In genomic region chr7:28203207-28204108, GRCm38 (mm10) we compare ENCODE assay signal across 11 mouse cellular contexts. TPM values are rescaled to one million over a fixed set of nuclear protein-coding genes. Genes with fewer than 3 reads are reported as not detected.
DNase-seq lines count a peak whose midpoint lies in the region; ATAC-seq and TF ChIP-seq lines count a peak whose summit lies in the region.
"Had no signal": no experiment of that assay in that cellular context is flagged by ENCODE, and none has a peak within 500 bp of the region (broad histone marks: within the 10 kb centered on the region; RNA-seq: fewer than 3 reads in every experiment).

No protein-coding gene starts in this region.

- no peaks in the 10 kb centered on the region for H3K4me1 ChIP-seq in ES-E14 (ENCODE audit: control insufficient read depth in 2 of 2, insufficient read depth in 2 of 2, low read length in 2 of 2, poor library complexity in 1 of 2)
- no peaks in the 10 kb centered on the region for H3K4me1 ChIP-seq in cerebellum, adult 2 months (ENCODE audit: control insufficient read depth, insufficient read depth, low read length)
- no peaks in the 10 kb centered on the region for H3K4me1 ChIP-seq in heart, embryonic 11.5 days (ENCODE audit: control insufficient read depth, insufficient read depth, low read length)

- in situ Hi-C loops in ES-E14 (cut with MboI; ENCODE audit: low sequenced_read_pairs in 2 of 2, unreplicated experiment in 2 of 2) = loop anchor here in 1 of 2 experiments (10.0 kb wide), 1 partner anchor 61 kb away; the partner anchor contains the start of gene Eid2

- no peaks in the 10 kb centered on the region for H3K9me3 ChIP-seq in ES-E14 (ENCODE audit: control insufficient read depth, insufficient read depth, low read depth, low read length)
- no peaks in the 10 kb centered on the region for H3K9me3 ChIP-seq in heart, embryonic 11.5 days (replicated peaks; ENCODE audit: control insufficient read depth, low read length)
- H3K9me3 ChIP-seq: hindbrain, embryonic 15.5 days; neural tube, embryonic 15.5 days had no signal

- H3K9ac ChIP-seq in ES-E14 (ENCODE audit: insufficient read depth, low read depth, low read length, poor library complexity, severe bottlenecking) = no peak overlapping the region
- no peak overlapping the region for H3K9ac ChIP-seq in heart, embryonic 11.5 days (ENCODE audit: low read depth, low read length)
- H3K9ac ChIP-seq: hindbrain, embryonic 15.5 days; neural tube, embryonic 15.5 days had no signal

- no peak overlapping the region for H3K4me2 ChIP-seq in heart, embryonic 11.5 days
- H3K4me2 ChIP-seq: hindbrain, embryonic 15.5 days; neural tube, embryonic 15.5 days had no signal

- no peak for ATAC-seq in heart, embryonic 11.5 days (replicated peaks; ENCODE audit: insufficient number of reproducible peaks, low FRiP score, low TSS enrichment)

- no peaks in the 10 kb centered on the region for H3K36me3 ChIP-seq in ES-E14 (ENCODE audit: control insufficient read depth, insufficient read depth, low read length, poor library complexity, severe bottlenecking)
- no peaks in the 10 kb centered on the region for H3K36me3 ChIP-seq in heart, embryonic 11.5 days (ENCODE audit: control insufficient read depth, insufficient read depth, low read length)
- H3K36me3 ChIP-seq: hindbrain, embryonic 15.5 days; neural tube, embryonic 15.5 days had no signal

- no peak for TF ChIP-seq CTCF in cerebellum, adult 2 months (IDR thresholded peaks at IDR 0.05; ENCODE audit: borderline replicate concordance, insufficient read depth, low read depth, low read length)

- DNase-seq in A20 (ENCODE audit: low read depth, low spot score) = peak; percentile 63
- no peak for DNase-seq in ES-E14 (ENCODE audit: low read depth, low spot score)
- DNase-seq in gastrocnemius, adult 8-10 months (ENCODE audit: low spot score in 2 of 2) = peak; percentile 84 to 91
- DNase-seq in kidney, postnatal 14 days = peak; percentile 72
- DNase-seq in layer of hippocampus, postnatal 14 days (ENCODE audit: low spot score in 2 of 2) = no peak
- no peak for DNase-seq in cerebellum, adult 2 months
- no peak for DNase-seq in cerebellum, adult 18-20 months

- H3K4me3 ChIP-seq in ES-E14 (ENCODE audit: insufficient read depth in 1 of 2, low read depth in 1 of 2, low read length in 2 of 2, poor library complexity in 1 of 2, severe bottlenecking in 1 of 2) = no peak overlapping the region
- H3K4me3 ChIP-seq in cerebellum, adult 2 months (replicated peaks; ENCODE audit: insufficient read depth, low read depth, low read length) = no peak overlapping the region
- H3K4me3 ChIP-seq in heart, embryonic 11.5 days (ENCODE audit: low read depth, low read length) = no peak overlapping the region
- H3K4me3 ChIP-seq: hindbrain, embryonic 15.5 days; midbrain, embryonic 10.5 days; neural tube, embryonic 15.5 days had no signal

- WGBS in cerebellum, adult 2 months = 62% methylated on average over 19 of the region's 19 CpGs
- WGBS in heart, embryonic 11.5 days (ENCODE audit: insufficient replicate concordance) = 62% methylated on average over 19 of the region's 19 CpGs

- no peak overlapping the region for H3K27ac ChIP-seq in ES-E14 (ENCODE audit: insufficient read depth, low read depth, low read length, poor library complexity, severe bottlenecking)
- H3K27ac ChIP-seq in cerebellum, adult 2 months (ENCODE audit: insufficient read depth, low read length) = no peak overlapping the region
- no peak overlapping the region for H3K27ac ChIP-seq in heart, embryonic 11.5 days (ENCODE audit: low read depth, low read length)
- H3K27ac ChIP-seq: hindbrain, embryonic 15.5 days; midbrain, embryonic 10.5 days; neural tube, embryonic 15.5 days had no signal

- no peak for TF ChIP-seq POLR2A in cerebellum, adult 2 months (IDR thresholded peaks at IDR 0.05; ENCODE audit: borderline replicate concordance, insufficient read depth, low read length)

- H3K27me3 ChIP-seq in cerebellum, adult 2 months (ENCODE audit: control insufficient read depth, insufficient read depth, low read length) = no peaks in the 10 kb centered on the region
- no peaks in the 10 kb centered on the region for H3K27me3 ChIP-seq in heart, embryonic 11.5 days (ENCODE audit: control insufficient read depth, insufficient read depth, low read length)
- H3K27me3 ChIP-seq: hindbrain, embryonic 15.5 days; neural tube, embryonic 15.5 days had no signal

TF ChIP-seq in ES-E14, 5 proteins besides CTCF, POLR2A, EP300 and RAD21:
- no peak for TF ChIP-seq CHD2 (IDR thresholded peaks at IDR 0.05; ENCODE audit: low read depth, low read length)
- no peak for TF ChIP-seq HCFC1 (IDR thresholded peaks at IDR 0.05; ENCODE audit: borderline replicate concordance, insufficient read depth, low read length)
- TF ChIP-seq ZNF384 (IDR thresholded peaks at IDR 0.05; ENCODE audit: low read depth, low read length) = peak; percentile 71; the same call in 1 of the 2 replicates
- TF ChIP-seq MAFK (IDR thresholded peaks at IDR 0.05; ENCODE audit: insufficient read depth, low read depth, low read length) = no peak
- no peak for TF ChIP-seq ZC3H11A (IDR thresholded peaks at IDR 0.05; ENCODE audit: borderline replicate concordance, low read depth, low read length)
TF ChIP-seq in ES-E14: peak in this region for 1.

RNA-seq across cellular contexts. Expression of gene Dyrk1b, which starts 24.2 kb away (rescaled TPM):
- 3.9 and 6.3 TPM in 2 replicates for total RNA-seq in ES-E14 (2012; rRNA removed)
- 10 to 100 TPM; 58.2 to 74.5 (median 66.1) TPM for total RNA-seq in gastrocnemius, adult 8-10 months (2022)
- total RNA-seq in layer of hippocampus, postnatal 14 days (2021) = 10 to 100 TPM; 37.5 to 43.5 TPM
- 27.3 and 29.6 TPM in 2 replicates for polyA plus RNA-seq in cerebellum, adult 2 months (2012; rRNA removed)
- 8.5 and 9.9 TPM in 2 replicates for polyA plus RNA-seq in heart, embryonic 11.5 days (2014; fragmentation: Nextera tagmentation; extraction: Ambion mirVana)

RNA-seq across cellular contexts. Expression of gene Fbl, which starts 33.9 kb away (rescaled TPM):
- total RNA-seq in ES-E14 (2012; rRNA removed) = 150 and 189 TPM in 2 replicates
- total RNA-seq in gastrocnemius, adult 8-10 months (2022) = 10 to 100 TPM; 16.8 to 25.3 (median 18.6) TPM
- total RNA-seq in layer of hippocampus, postnatal 14 days (2021) = 10 to 100 TPM; 53.0 to 58.7 TPM
- polyA plus RNA-seq in cerebellum, adult 2 months (2012; rRNA removed) = 67.0 and 72.8 TPM in 2 replicates
- polyA plus RNA-seq in heart, embryonic 11.5 days (2014; fragmentation: Nextera tagmentation; extraction: Ambion mirVana) = 23.9 and 32.3 TPM in 2 replicates

Comparison
In these comparisons a context has a peak if more than half of its experiments do, and no peak if none do; other contexts are left out.
1. DNase-seq: peak in A20 (single experiment), gastrocnemius, adult 8-10 months (2 of 2) and kidney, postnatal 14 days (single experiment); none in ES-E14 (single experiment), layer of hippocampus, postnatal 14 days (0 of 2), cerebellum, adult 2 months (0 of 2) and cerebellum, adult 18-20 months (0 of 2).